Mouse (Mus musculus): ENCODE results near the gene Accsl. TPM values are rescaled to one million over a fixed set of nuclear protein-coding genes. Genes with fewer than 3 reads are reported as not detected.

The Accsl gene
- polyA plus RNA-seq, 1 experiment: 0.06 TPM

- Histone ChIP-seq H3K27me3 (ENCODE audit: control insufficient read depth, insufficient read depth, insufficient read length) (no peaks in the 10 kb centered on the region), H3K4me3 (no peak overlapping the region), H3K4me2 (ENCODE audit: low read depth) (no peak overlapping the region), H3K79me2 (ENCODE audit: control insufficient read depth, insufficient read depth) (no peaks in the 10 kb centered on the region), H3ac (ENCODE audit: control insufficient read depth, insufficient read length) (no peak overlapping the region), H3K36me3 (ENCODE audit: control insufficient read depth, insufficient read depth) (peaks cover 18% of the 10 kb centered on the region)
- TF ChIP-seq MYOD1 (IDR thresholded peaks at IDR 0.05; ENCODE audit: control insufficient read depth in 1 of 3, insufficient read length in 2 of 3, low read depth in 2 of 3) (no peak), USF1 (IDR thresholded peaks at IDR 0.05; ENCODE audit: low read depth) (no peak), TCF12 (IDR thresholded peaks at IDR 0.05; ENCODE audit: insufficient read depth, poor library complexity, severe bottlenecking) (no peak), CEBPB (IDR thresholded peaks at IDR 0.05; ENCODE audit: insufficient read depth, poor library complexity, severe bottlenecking) (no peak), MYOG (IDR thresholded peaks at IDR 0.05; ENCODE audit: control insufficient read depth in 1 of 3, insufficient read depth in 1 of 3, insufficient read length in 2 of 3, low read depth in 2 of 3) (no peak), POLR2AphosphoS2 (IDR thresholded peaks at IDR 0.05; ENCODE audit: insufficient read length, low read depth) (no peak), E2F4 (IDR thresholded peaks at IDR 0.05; ENCODE audit: insufficient read depth) (no peak), TCF3 (IDR thresholded peaks at IDR 0.05; ENCODE audit: insufficient read length, low read depth) (no peak), REST (IDR thresholded peaks at IDR 0.05; ENCODE audit: insufficient read depth, insufficient read length) (no peak)
Measured at GRCm38 (mm10) chr2:93808071-93808470, 60.9 kb downstream of the Accsl start.

- H3ac ChIP-seq (ENCODE audit: control insufficient read depth, insufficient read length): no peak overlapping the region
- no peak for TF ChIP-seq TCF12 (IDR thresholded peaks at IDR 0.05; ENCODE audit: insufficient read depth, poor library complexity, severe bottlenecking)
- no peak for TF ChIP-seq CEBPB (IDR thresholded peaks at IDR 0.05; ENCODE audit: insufficient read depth, poor library complexity, severe bottlenecking)
- TF ChIP-seq REST (IDR thresholded peaks at IDR 0.05; ENCODE audit: insufficient read depth, insufficient read length): no peak
- no peak for TF ChIP-seq MYOD1 (IDR thresholded peaks at IDR 0.05; ENCODE audit: control insufficient read depth in 1 of 3, insufficient read length in 2 of 3, low read depth in 2 of 3)
- TF ChIP-seq E2F4 (IDR thresholded peaks at IDR 0.05; ENCODE audit: insufficient read depth): no peak
- H3K79me2 ChIP-seq (ENCODE audit: control insufficient read depth, insufficient read depth): no peaks in the 10 kb centered on the region
- H3K36me3 ChIP-seq (ENCODE audit: control insufficient read depth, insufficient read depth): peaks cover 23% of the 10 kb centered on the region
- no peak overlapping the region for H3K4me3 ChIP-seq
- no peaks in the 10 kb centered on the region for H3K27me3 ChIP-seq (ENCODE audit: control insufficient read depth, insufficient read depth, insufficient read length)
- no peak overlapping the region for H3K4me2 ChIP-seq (ENCODE audit: low read depth)
Measured at GRCm38 (mm10) chr2:93807440-93807839, 61.5 kb downstream of the Accsl start.

GRCm38 (mm10) chr2:93806487-93807201, 62.3 kb downstream of the Accsl start:
- H3K36me3 ChIP-seq (ENCODE audit: control insufficient read depth, insufficient read depth): peaks cover 23% of the 10 kb centered on the region
- H3K4me3 ChIP-seq: no peak overlapping the region
- H3K4me2 ChIP-seq (ENCODE audit: low read depth): no peak overlapping the region
- no peaks in the 10 kb centered on the region for H3K27me3 ChIP-seq (ENCODE audit: control insufficient read depth, insufficient read depth, insufficient read length)
- TF ChIP-seq E2F4 (IDR thresholded peaks at IDR 0.05; ENCODE audit: insufficient read depth): no peak
- TF ChIP-seq TCF3 (IDR thresholded peaks at IDR 0.05; ENCODE audit: insufficient read length, low read depth): no peak
- TF ChIP-seq CEBPB (IDR thresholded peaks at IDR 0.05; ENCODE audit: insufficient read depth, poor library complexity, severe bottlenecking): no peak
- TF ChIP-seq MYOD1 (IDR thresholded peaks at IDR 0.05; ENCODE audit: control insufficient read depth in 1 of 3, insufficient read length in 2 of 3, low read depth in 2 of 3): no peak
- TF ChIP-seq MYOG (IDR thresholded peaks at IDR 0.05; ENCODE audit: control insufficient read depth in 1 of 3, insufficient read depth in 1 of 3, insufficient read length in 2 of 3, low read depth in 2 of 3): peak in 1 of 3 experiments; percentile 26
- no peaks in the 10 kb centered on the region for H3K79me2 ChIP-seq (ENCODE audit: control insufficient read depth, insufficient read depth)
- no peak overlapping the region for H3ac ChIP-seq (ENCODE audit: control insufficient read depth, insufficient read length)

GRCm38 (mm10) chr2:93805523-93805922, 63.4 kb downstream of the Accsl start:
- no peaks in the 10 kb centered on the region for H3K27me3 ChIP-seq (ENCODE audit: control insufficient read depth, insufficient read depth, insufficient read length)
- H3K36me3 ChIP-seq (ENCODE audit: control insufficient read depth, insufficient read depth): peaks cover 23% of the 10 kb centered on the region
- TF ChIP-seq MYOG (IDR thresholded peaks at IDR 0.05; ENCODE audit: control insufficient read depth in 1 of 3, insufficient read depth in 1 of 3, insufficient read length in 2 of 3, low read depth in 2 of 3) (no peak), TCF3 (IDR thresholded peaks at IDR 0.05; ENCODE audit: insufficient read length, low read depth) (no peak), POLR2AphosphoS2 (IDR thresholded peaks at IDR 0.05; ENCODE audit: insufficient read length, low read depth) (no peak)
- no peak overlapping the region for H3ac ChIP-seq (ENCODE audit: control insufficient read depth, insufficient read length)
- H3K4me2 ChIP-seq (ENCODE audit: low read depth): no peak overlapping the region
- H3K4me3 ChIP-seq: no peak overlapping the region
- H3K79me2 ChIP-seq (ENCODE audit: control insufficient read depth, insufficient read depth): no peaks in the 10 kb centered on the region

Other genes with a start within 250 kb of the Accsl start
- not detected for gene Alx4, start 226.8 kb downstream of the Accsl start, polyA plus RNA-seq (2012; fragmentation: generic; extraction: Trizol)
- gene Ext2, start 46.6 kb downstream of the Accsl start, polyA plus RNA-seq (2012; fragmentation: generic; extraction: Trizol): 78.9 TPM
- 4.2 TPM for gene Accs, start 19.2 kb downstream of the Accsl start, polyA plus RNA-seq (2012; fragmentation: generic; extraction: Trizol)
- 6.1 TPM for gene Gm13889, start 88.0 kb upstream of the Accsl start, polyA plus RNA-seq (2012; fragmentation: generic; extraction: Trizol)
- gene Gm27027, start 127.2 kb upstream of the Accsl start, polyA plus RNA-seq (2012; fragmentation: generic; extraction: Trizol): not detected
- 87.8 TPM for gene Alkbh3, start 141.7 kb upstream of the Accsl start, polyA plus RNA-seq (2012; fragmentation: generic; extraction: Trizol)